Mouse (Mus musculus): ENCODE measurements around the gene Cyp2w1.

The Cyp2w1 gene

DNA sequence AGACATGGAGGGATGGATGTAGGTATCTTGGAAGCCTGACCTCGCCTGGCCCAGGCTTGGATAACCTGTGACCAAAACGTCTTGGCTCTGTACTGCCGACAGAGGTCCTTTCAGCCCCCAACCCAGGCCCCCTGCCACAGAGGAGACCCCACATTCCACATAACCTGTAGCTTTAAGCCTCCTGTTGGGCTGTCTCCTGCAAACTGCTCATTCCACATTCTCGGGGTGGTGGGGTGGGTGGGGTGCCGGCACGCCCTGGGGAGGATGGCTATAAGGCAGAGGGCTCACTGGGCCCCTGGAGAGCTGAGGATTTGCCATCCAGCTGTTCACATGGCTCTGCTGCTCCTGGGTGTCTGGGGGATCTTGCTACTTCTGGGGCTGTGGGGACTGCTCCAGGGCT, at the start of gene Cyp2w1:
Gene Cyp2w1 (plus strand): TSS at position 301 of the 400 bp plus-strand sequence.
- in situ Hi-C loops (cut with MboI, MseI) = no loop called here

- in situ Hi-C loops (cut with MboI, MseI) = no loop called here
These were observed 48.8 kb upstream of the Cyp2w1 start for GRCm38 (mm10) chr5:139303646-139304061.

GRCm38 (mm10) chr5:139309946-139310345, 42.5 kb upstream of the Cyp2w1 start:
- in situ Hi-C loops (cut with MboI, MseI) = no loop called here

- in situ Hi-C loops (cut with MboI, MseI) = no loop called here
These were observed 41.9 kb upstream of the Cyp2w1 start for GRCm38 (mm10) chr5:139310477-139310876.

GRCm38 (mm10) chr5:139311822-139312221, 40.6 kb upstream of the Cyp2w1 start:
- in situ Hi-C loops (cut with MboI, MseI) = no loop called here

GRCm38 (mm10) chr5:139313536-139313935, 38.9 kb upstream of the Cyp2w1 start:
- in situ Hi-C loops (cut with MboI, MseI) = no loop called here

- in situ Hi-C loops (cut with MboI, MseI) = no loop called here
These were observed 37.3 kb upstream of the Cyp2w1 start for GRCm38 (mm10) chr5:139314941-139315642.

GRCm38 (mm10) chr5:139316982-139317675, 35.3 kb upstream of the Cyp2w1 start:
- in situ Hi-C loops (cut with MboI, MseI) = no loop called here

DNA sequence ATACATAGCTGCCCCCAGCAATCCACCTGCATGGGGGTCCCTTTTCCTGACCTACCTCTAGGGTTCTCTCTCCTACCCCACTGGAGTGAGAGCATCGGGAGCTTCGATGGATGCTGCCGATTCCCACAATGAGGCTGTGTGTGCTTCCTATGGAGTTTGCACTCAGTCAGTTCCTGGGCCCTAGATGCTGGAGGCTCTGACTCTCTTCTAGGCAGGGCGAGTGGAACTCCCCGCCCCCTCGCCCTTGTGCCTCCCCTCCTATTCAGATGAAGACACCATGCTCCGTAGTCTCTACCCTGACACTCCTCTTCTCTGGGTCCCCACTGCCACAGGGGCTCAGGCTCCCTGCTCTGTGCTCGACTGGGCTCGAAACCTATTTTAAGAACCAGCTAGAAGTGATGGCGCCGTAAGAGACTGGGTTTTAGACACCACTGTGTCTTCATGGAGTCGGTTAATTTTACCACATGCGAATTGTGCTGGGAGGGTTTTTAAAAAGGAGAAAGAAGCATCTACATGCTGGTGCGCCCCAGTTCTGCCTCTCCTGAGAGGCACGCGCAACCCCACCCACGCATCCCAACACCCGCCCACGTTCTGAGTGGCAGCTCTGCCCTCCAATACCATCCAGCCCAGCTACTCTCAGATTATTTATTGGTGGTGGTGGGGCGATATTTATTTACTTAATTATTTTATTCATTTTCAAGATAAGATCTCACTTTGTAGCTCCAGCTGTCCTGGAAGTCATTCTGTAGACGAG, 34.5 kb upstream of the Cyp2w1 start:
- in situ Hi-C loops (cut with MboI, MseI) = no loop called here

- in situ Hi-C loops (cut with MboI, MseI) = no loop called here
These were observed 32.0 kb upstream of the Cyp2w1 start for GRCm38 (mm10) chr5:139320424-139320823.

GRCm38 (mm10) chr5:139321331-139321730, 31.1 kb upstream of the Cyp2w1 start:
- in situ Hi-C loops (cut with MboI, MseI) = no loop called here

DNA sequence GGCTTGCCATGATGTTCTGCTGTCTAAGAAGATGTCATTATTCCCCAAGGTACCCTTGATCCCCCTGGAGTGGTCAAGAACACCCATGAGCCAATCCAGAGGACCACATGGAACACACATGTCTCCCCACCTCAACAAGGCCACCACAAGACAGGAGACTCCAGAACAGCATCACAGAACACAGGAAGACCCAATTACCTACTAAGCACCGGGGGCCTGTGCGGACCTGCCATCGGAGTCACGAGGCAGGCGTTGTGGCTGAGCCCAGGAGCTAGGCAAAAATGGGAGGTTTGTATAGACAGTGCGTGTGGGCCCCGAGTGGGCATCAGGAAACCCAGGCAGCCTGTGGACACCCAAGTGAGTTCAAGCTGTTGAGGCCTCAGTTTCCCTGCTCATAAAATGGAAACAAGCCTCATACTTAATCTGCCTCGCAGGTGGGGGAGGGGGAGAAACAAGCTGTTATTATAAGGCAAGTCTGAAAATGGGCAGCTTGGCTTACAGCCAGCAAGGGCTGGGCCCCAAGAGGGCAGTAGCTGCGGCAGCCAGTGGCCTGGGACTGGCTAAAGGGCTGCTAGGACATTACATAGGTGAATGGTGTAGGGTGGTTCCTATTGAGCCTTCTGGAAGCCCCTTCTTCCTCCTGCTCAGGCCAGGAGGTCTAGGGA, 29.0 kb upstream of the Cyp2w1 start:
- in situ Hi-C loops (cut with MboI, MseI) = no loop called here

DNA sequence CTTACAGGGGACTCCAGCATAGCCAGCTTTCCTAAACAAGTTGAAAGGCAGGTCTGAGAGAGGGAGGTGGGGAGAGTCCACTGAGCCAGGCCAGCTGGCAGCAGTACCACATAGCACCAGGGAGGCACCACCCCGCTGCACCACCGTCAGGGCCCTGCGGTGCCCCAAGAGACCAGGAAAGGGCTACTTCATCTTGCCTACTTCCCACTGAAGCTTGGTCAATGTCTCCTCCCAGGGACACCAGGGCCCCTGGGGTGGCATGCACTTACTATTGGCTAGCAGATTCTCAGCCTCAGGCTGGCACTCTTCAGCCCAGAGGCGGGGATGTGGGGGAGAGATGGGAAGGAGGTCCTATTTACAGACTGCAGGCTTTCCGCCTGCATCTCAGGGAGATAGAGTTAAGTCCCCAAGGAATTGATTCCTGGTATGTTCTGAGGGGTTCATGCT, 28.3 kb upstream of the Cyp2w1 start:
- in situ Hi-C loops (cut with MboI, MseI) = no loop called here

- in situ Hi-C loops (cut with MboI, MseI) = no loop called here
These were observed 27.6 kb upstream of the Cyp2w1 start for GRCm38 (mm10) chr5:139324691-139325394.

DNA sequence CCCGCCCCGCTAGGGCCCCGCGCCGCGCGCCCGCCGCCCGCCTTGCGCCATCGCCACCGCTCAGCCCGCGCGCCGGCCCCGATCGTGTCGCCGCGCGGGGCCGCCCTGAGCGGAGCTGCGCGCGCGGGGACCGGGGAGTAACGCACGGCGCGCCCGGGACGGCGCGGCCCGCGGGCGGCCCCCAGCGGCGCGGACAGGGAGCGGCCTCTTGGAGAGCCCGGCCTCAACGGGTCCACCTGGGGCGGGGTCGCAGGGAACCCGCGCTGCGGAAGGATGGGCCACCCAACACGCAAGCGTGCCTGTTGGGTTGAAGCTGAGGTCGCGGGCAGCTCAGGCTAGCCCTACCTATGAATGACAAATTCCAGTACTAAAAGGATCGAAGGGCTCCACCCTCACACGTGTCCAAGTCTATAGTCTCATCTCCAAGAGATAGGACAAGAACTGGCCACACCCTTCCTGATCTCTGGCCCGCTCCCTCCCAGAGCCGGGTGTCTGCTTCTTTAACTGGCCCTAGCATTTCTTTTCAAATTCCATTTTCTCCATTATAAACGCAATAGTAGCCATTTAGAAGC, 26.9 kb upstream of the Cyp2w1 start, which contains the start of gene Adap1:
Gene Adap1 (minus strand): TSS at position 228 of the 572 bp plus-strand sequence.
- in situ Hi-C loops (cut with MboI, MseI) = no loop called here

DNA sequence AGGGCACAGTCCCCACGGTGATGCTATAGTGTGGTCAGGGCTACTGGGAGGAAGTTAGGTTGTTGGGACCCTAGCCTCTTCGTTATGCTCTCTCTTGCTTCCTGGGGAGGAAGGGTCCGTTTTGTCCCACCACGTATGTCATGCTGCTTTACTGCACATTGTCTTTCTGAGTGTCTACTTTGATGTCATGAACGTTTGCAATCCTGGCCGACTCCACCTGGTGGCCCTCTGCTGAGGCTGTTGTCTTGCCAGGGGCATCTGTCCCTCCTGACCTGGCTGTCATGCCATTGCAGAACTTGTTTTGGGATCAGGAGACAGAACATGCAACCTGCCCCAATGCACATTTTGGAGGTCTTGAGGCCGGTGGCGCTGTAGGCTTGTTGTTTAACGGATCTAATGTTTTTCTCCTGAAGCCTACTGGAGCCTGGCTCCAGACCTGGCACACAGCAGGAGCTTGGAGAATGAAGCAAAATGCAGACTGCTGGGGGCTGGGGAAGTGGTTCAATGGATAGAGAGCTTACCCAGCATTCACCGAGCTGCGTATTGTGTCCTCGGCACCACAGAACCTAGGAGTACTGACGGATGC, 26.2 kb upstream of the Cyp2w1 start:
- in situ Hi-C loops (cut with MboI, MseI) = no loop called here

GRCm38 (mm10) chr5:139326986-139327633, 25.3 kb upstream of the Cyp2w1 start:
- in situ Hi-C loops (cut with MboI, MseI) = no loop called here

GRCm38 (mm10) chr5:139327634-139328020, 24.8 kb upstream of the Cyp2w1 start:
- in situ Hi-C loops (cut with MboI, MseI) = no loop called here

DNA sequence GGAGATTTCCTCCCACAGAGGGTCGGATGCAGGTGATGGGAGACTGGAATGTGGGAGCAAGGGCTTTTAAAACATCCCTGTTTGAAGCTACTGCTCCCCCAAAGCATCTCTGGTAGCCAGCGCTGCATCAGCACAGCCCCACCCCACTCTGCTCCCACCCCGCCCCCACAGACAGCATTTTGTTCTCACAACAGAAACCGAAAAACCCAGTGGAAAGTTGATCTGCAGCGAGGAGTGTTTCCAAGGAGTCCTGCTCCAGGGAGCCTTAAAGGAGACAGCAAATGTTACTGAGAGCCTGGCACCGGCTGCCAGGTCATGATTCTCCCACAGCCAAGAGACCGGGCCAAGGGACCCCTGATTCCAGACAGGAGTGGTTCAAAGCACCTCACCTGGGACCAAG, 21.7 kb upstream of the Cyp2w1 start:
- in situ Hi-C loops (cut with MboI, MseI) = loop anchor here (5.0 kb wide), 1 partner anchor 48 kb away; no protein-coding TSS in a partner anchor

GRCm38 (mm10) chr5:139331742-139332141, 20.7 kb upstream of the Cyp2w1 start:
- in situ Hi-C loops (cut with MboI, MseI) = loop anchor here (5.0 kb wide), 1 partner anchor 49 kb away; no protein-coding TSS in a partner anchor

Data from T-helper 2 cell (primary cell).